Mouse (Mus musculus) adrenal gland, adult 2 months (tissue): ENCODE measurements around the gene Sphk2. TPM values are rescaled to one million over a fixed set of nuclear protein-coding genes. Genes with fewer than 3 reads are reported as not detected.

Experiments
- polyA plus RNA-seq: library from polyadenylated mRNA; depleted of rRNA; stranded (reverse); fragments of >200 nt; gene quantifications from 2 replicates; pipeline ENCODE4 v1.2.3, GENCODE M21; 2012; rRNA removed
- total RNA-seq, 2 experiments: library from RNA; stranded (reverse); gene quantifications; 2 replicates each; pipeline ENCODE4 v1.2.3; 2021

The Sphk2 gene
- total and polyA plus RNA-seq, 3 experiments = 38.9 to 90.9 (median 39.5) TPM

Other genes with a start within 250 kb of the Sphk2 start
Only the 30 nearest of the 32 such genes appear.
- gene Dhdh, start 229.2 kb downstream of the Sphk2 start, total RNA-seq = 10 to 100 TPM; 55.4 to 71.1 TPM
- gene Dhdh, start 229.2 kb downstream of the Sphk2 start, polyA plus RNA-seq = 17.6 and 21.4 TPM in 2 replicates
- 100 to 1,000 TPM; 280 to 286 TPM for gene Nucb1, start 207.6 kb downstream of the Sphk2 start, total RNA-seq
- 594 and 643 TPM in 2 replicates for gene Nucb1, start 207.6 kb downstream of the Sphk2 start, polyA plus RNA-seq
- 10 to 100 TPM; 49.0 to 57.8 TPM for gene Ppp1r15a, start 191.7 kb downstream of the Sphk2 start, total RNA-seq
- gene Ppp1r15a, start 191.7 kb downstream of the Sphk2 start, polyA plus RNA-seq = 49.5 and 49.7 TPM in 2 replicates
- gene Plekha4, start 191.7 kb downstream of the Sphk2 start, total RNA-seq = 1 to 10 TPM; 3.0 to 5.9 TPM
- gene Plekha4, start 191.7 kb downstream of the Sphk2 start, polyA plus RNA-seq = 9.8 and 15.6 TPM in 2 replicates
- 1 to 10 TPM; 2.3 TPM for gene Hsd17b14, start 163.1 kb downstream of the Sphk2 start, total RNA-seq
- 1.5 and 2.3 TPM in 2 replicates for gene Hsd17b14, start 163.1 kb downstream of the Sphk2 start, polyA plus RNA-seq
- 100 to 1,000 TPM; 213 to 292 TPM for gene Bcat2, start 147.8 kb downstream of the Sphk2 start, total RNA-seq
- gene Bcat2, start 147.8 kb downstream of the Sphk2 start, polyA plus RNA-seq = 166 and 170 TPM in 2 replicates
- gene Fgf21, start 102.5 kb downstream of the Sphk2 start, total RNA-seq = not detected
- 0.15 and 0.16 TPM in 2 replicates for gene Fgf21, start 102.5 kb downstream of the Sphk2 start, polyA plus RNA-seq
- not detected for gene Fut1, start 100.7 kb downstream of the Sphk2 start, total RNA-seq
- gene Fut1, start 100.7 kb downstream of the Sphk2 start, polyA plus RNA-seq = not detected in 2 replicates
- gene Izumo1, start 96.2 kb downstream of the Sphk2 start, total RNA-seq = under 1 TPM; 0.28 to 0.29 TPM
- 0.65 and 0.89 TPM in 2 replicates for gene Izumo1, start 96.2 kb downstream of the Sphk2 start, polyA plus RNA-seq
- gene Rasip1, start 90.5 kb downstream of the Sphk2 start, total RNA-seq = 10 to 100 TPM; 13.5 to 20.6 TPM
- gene Rasip1, start 90.5 kb downstream of the Sphk2 start, polyA plus RNA-seq = 42.9 and 56.4 TPM in 2 replicates
- 1 to 10 TPM; 3.0 to 5.8 TPM for gene Mamstr, start 78.0 kb downstream of the Sphk2 start, total RNA-seq
- gene Mamstr, start 78.0 kb downstream of the Sphk2 start, polyA plus RNA-seq = 5.1 and 5.8 TPM in 2 replicates
- under 1 TPM in 1 of 2 experiments, not detected in 1; 0.09 TPM for gene Fut2, start 51.6 kb downstream of the Sphk2 start, total RNA-seq
- not detected in 2 replicates for gene Fut2, start 51.6 kb downstream of the Sphk2 start, polyA plus RNA-seq
- gene Ntn5, start 34.0 kb downstream of the Sphk2 start, total RNA-seq = under 1 TPM in 1 of 2 experiments, not detected in 1; 0.31 TPM
- 0.40 and 0.86 TPM in 2 replicates for gene Ntn5, start 34.0 kb downstream of the Sphk2 start, polyA plus RNA-seq
- under 1 TPM; 0.29 to 0.41 TPM for gene Sec1, start 23.6 kb downstream of the Sphk2 start, total RNA-seq
- gene Sec1, start 23.6 kb downstream of the Sphk2 start, polyA plus RNA-seq = 0.57 and 0.58 TPM in 2 replicates
- 10 to 100 TPM; 10.9 to 18.6 TPM for gene Car11, start 18.2 kb downstream of the Sphk2 start, total RNA-seq
- 30.0 and 38.2 TPM in 2 replicates for gene Car11, start 18.2 kb downstream of the Sphk2 start, polyA plus RNA-seq
- gene Dbp, start 12.9 kb downstream of the Sphk2 start, total RNA-seq = 100 to 1,000 TPM in 1 of 2 experiments, 10 to 100 TPM in 1; 54.3 to 225 TPM
- gene Dbp, start 12.9 kb downstream of the Sphk2 start, polyA plus RNA-seq = 569 and 796 TPM in 2 replicates
- gene Rpl18, start 2.5 kb downstream of the Sphk2 start, total RNA-seq = 1,000 to 10,000 TPM in 1 of 2 experiments, 100 to 1,000 TPM in 1; 972 to 1,050 TPM
- gene Rpl18, start 2.5 kb downstream of the Sphk2 start, polyA plus RNA-seq = 1,143 and 1,258 TPM in 2 replicates
- gene Fam83e, start 3.2 kb upstream of the Sphk2 start, total RNA-seq = under 1 TPM; 0.72 to 0.86 TPM
- gene Fam83e, start 3.2 kb upstream of the Sphk2 start, polyA plus RNA-seq = 0.86 and 2.0 TPM in 2 replicates
- not detected for gene Spaca4, start 7.8 kb upstream of the Sphk2 start, total RNA-seq
- gene Spaca4, start 7.8 kb upstream of the Sphk2 start, polyA plus RNA-seq = not detected in 2 replicates
- gene Lmtk3, start 65.7 kb upstream of the Sphk2 start, total RNA-seq = 1 to 10 TPM; 6.2 to 8.6 TPM
- 38.0 and 61.3 TPM in 2 replicates for gene Lmtk3, start 65.7 kb upstream of the Sphk2 start, polyA plus RNA-seq
- 1 to 10 TPM in 1 of 2 experiments, under 1 TPM in 1; 0.49 to 2.0 TPM for gene Sult2b1, start 66.7 kb upstream of the Sphk2 start, total RNA-seq
- gene Sult2b1, start 66.7 kb upstream of the Sphk2 start, polyA plus RNA-seq = 1.6 and 2.9 TPM in 2 replicates
- 100 to 1,000 TPM; 127 to 129 TPM for gene Cyth2, start 96.6 kb upstream of the Sphk2 start, total RNA-seq
- gene Cyth2, start 96.6 kb upstream of the Sphk2 start, polyA plus RNA-seq = 147 and 170 TPM in 2 replicates
- gene Kcnj14, start 106.8 kb upstream of the Sphk2 start, total RNA-seq = under 1 TPM in 1 of 2 experiments, not detected in 1; 0.20 TPM
- 0.70 and 1.8 TPM in 2 replicates for gene Kcnj14, start 106.8 kb upstream of the Sphk2 start, polyA plus RNA-seq
- 10 to 100 TPM; 26.9 to 30.1 TPM for gene Grwd1, start 112.9 kb upstream of the Sphk2 start, total RNA-seq
- gene Grwd1, start 112.9 kb upstream of the Sphk2 start, polyA plus RNA-seq = 22.1 and 27.4 TPM in 2 replicates
- gene Kdelr1, start 154.8 kb upstream of the Sphk2 start, total RNA-seq = 100 to 1,000 TPM; 128 to 147 TPM
- 235 and 251 TPM in 2 replicates for gene Kdelr1, start 154.8 kb upstream of the Sphk2 start, polyA plus RNA-seq
- gene Grin2d, start 160.4 kb upstream of the Sphk2 start, total RNA-seq = under 1 TPM; 0.40 to 0.97 TPM
- 4.0 and 4.2 TPM in 2 replicates for gene Grin2d, start 160.4 kb upstream of the Sphk2 start, polyA plus RNA-seq
- gene Syngr4, start 178.7 kb upstream of the Sphk2 start, total RNA-seq = not detected
- 0.90 and 0.98 TPM in 2 replicates for gene Syngr4, start 178.7 kb upstream of the Sphk2 start, polyA plus RNA-seq
- gene Tmem143, start 178.9 kb upstream of the Sphk2 start, total RNA-seq = 10 to 100 TPM; 60.8 to 65.3 TPM
- gene Tmem143, start 178.9 kb upstream of the Sphk2 start, polyA plus RNA-seq = 173 and 207 TPM in 2 replicates
- 100 to 1,000 TPM; 327 to 620 TPM for gene Emp3, start 203.4 kb upstream of the Sphk2 start, total RNA-seq
- gene Emp3, start 203.4 kb upstream of the Sphk2 start, polyA plus RNA-seq = 855 and 1,123 TPM in 2 replicates
- gene Ccdc114, start 206.1 kb upstream of the Sphk2 start, total RNA-seq = 10 to 100 TPM; 13.3 to 68.3 TPM
- gene Ccdc114, start 206.1 kb upstream of the Sphk2 start, polyA plus RNA-seq = 19.2 and 23.9 TPM in 2 replicates